In genomic region chr2:168524905-168525381, GRCm38 (mm10) we compare ENCODE assay signal across 8 mouse cellular contexts.
DNase-seq lines count a peak whose midpoint lies in the region; ATAC-seq and TF ChIP-seq lines count a peak whose summit lies in the region.

No protein-coding gene starts in this region.

- intact Hi-C loops in left cerebral cortex, postnatal 25 days (cut with DNase I), result loop anchor here (5.0 kb wide), 1 partner anchor 77 kb away; the partner anchor contains the start of gene Nfatc2

- peak overlapping the region; percentile 52; the same call in 1 of the 2 replicates for H3K27ac ChIP-seq in embryonic facial prominence, embryonic 10.5 days (replicated peaks)
- peak overlapping the region; percentile 58 for H3K27ac ChIP-seq in intestine, postnatal 0 days (ENCODE audit: low read depth, low read length)

- H3K9ac ChIP-seq in intestine, postnatal 0 days (ENCODE audit: low read depth, low read length), result 0 out of 2 replicates have a peak overlapping the region, but pooled peaks have one; percentile 26

- peak; percentile 94 for ATAC-seq in granulocyte monocyte progenitor cell, adult 5-6 weeks (replicated peaks; ENCODE audit: poor library complexity, severe bottlenecking)
- ATAC-seq in intestine, postnatal 0 days, result peak; percentile 89
- ATAC-seq in megakaryocyte-erythroid progenitor cell, adult 5-6 weeks (replicated peaks; ENCODE audit: low FRiP score, low TSS enrichment, poor library complexity, severe bottlenecking), result peak; percentile 97
- no peak for ATAC-seq in activated CD4-positive, CD25-positive, alpha-beta regulatory T cell, adult 4 months

- H3K4me1 ChIP-seq in embryonic facial prominence, embryonic 10.5 days, result peaks cover 23% of the 10 kb centered on the region
- H3K4me1 ChIP-seq in intestine, postnatal 0 days (replicated peaks; ENCODE audit: control insufficient read depth, insufficient read depth, low read length), result peaks cover 12% of the 10 kb centered on the region

- peak overlapping the region; percentile 67 for H3K4me2 ChIP-seq in intestine, postnatal 0 days (replicated peaks; ENCODE audit: low read depth)

- H3K27me3 ChIP-seq in embryonic facial prominence, embryonic 10.5 days (replicated peaks; ENCODE audit: low read depth, poor library complexity, severe bottlenecking), result peaks cover 47% of the 10 kb centered on the region
- H3K27me3 ChIP-seq in intestine, postnatal 0 days (replicated peaks; ENCODE audit: control insufficient read depth, insufficient read depth, low read length), result no peaks in the 10 kb centered on the region

- 1% methylated on average over 13 of the region's 13 CpGs for WGBS in embryonic facial prominence, embryonic 10.5 days
- WGBS in intestine, postnatal 0 days, result 5% methylated on average over 13 of the region's 13 CpGs

- peak; percentile 98 for DNase-seq in adrenal gland, postnatal 14 days
- DNase-seq in embryonic facial prominence, embryonic 10.5 days (ENCODE audit: low spot score), result peak; percentile 68
- DNase-seq in left cerebral cortex, postnatal 25 days (ENCODE audit: low spot score in 2 of 2), result peak; percentile 79 to 85
- peak; percentile 71 for DNase-seq in right cerebral cortex, postnatal 25 days

- H3K4me3 ChIP-seq in embryonic facial prominence, embryonic 10.5 days, result peak overlapping the region; percentile 48
- peak overlapping the region; percentile 18 for H3K4me3 ChIP-seq in intestine, postnatal 0 days (ENCODE audit: low read depth, low read length)

- TF ChIP-seq CTCF in intestine, postnatal 0 days (IDR thresholded peaks at IDR 0.05; ENCODE audit: low read depth), result no peak

- no peaks in the 10 kb centered on the region for H3K36me3 ChIP-seq in embryonic facial prominence, embryonic 10.5 days (replicated peaks)
- no peaks in the 10 kb centered on the region for H3K36me3 ChIP-seq in intestine, postnatal 0 days (ENCODE audit: control insufficient read depth, insufficient read depth)

- no peaks in the 10 kb centered on the region; the same call in 1 of the 2 replicates for H3K9me3 ChIP-seq in embryonic facial prominence, embryonic 10.5 days
- no peaks in the 10 kb centered on the region for H3K9me3 ChIP-seq in intestine, postnatal 0 days (ENCODE audit: control insufficient read depth)
